Mouse (Mus musculus) CD4-positive, CD25-positive, alpha-beta regulatory T cell, adult 4 months (primary cell): ENCODE results near the gene H13. TPM values are rescaled to one million over a fixed set of nuclear protein-coding genes. Genes with fewer than 3 reads are reported as not detected.

Experiments used
- ATAC-seq: one replicate; pipeline ENCODE4 v1.8.0; 2017
- polyA plus RNA-seq, 2 experiments: library from polyadenylated mRNA; unstranded; fragments of 100-300 nt; shearing (Covaris generic); gene quantifications; one replicate each; pipeline ENCODE4 v1.2.1; 2017

Gene H13
- polyA plus RNA-seq: 10 to 100 TPM; 76.1 to 76.2 TPM

GRCm38 (mm10) chr2:152669256-152669638 lies at the start of gene H13:
H13 (plus strand) TSS chr2:152669461.
- ATAC-seq: peak; percentile 78

DNA sequence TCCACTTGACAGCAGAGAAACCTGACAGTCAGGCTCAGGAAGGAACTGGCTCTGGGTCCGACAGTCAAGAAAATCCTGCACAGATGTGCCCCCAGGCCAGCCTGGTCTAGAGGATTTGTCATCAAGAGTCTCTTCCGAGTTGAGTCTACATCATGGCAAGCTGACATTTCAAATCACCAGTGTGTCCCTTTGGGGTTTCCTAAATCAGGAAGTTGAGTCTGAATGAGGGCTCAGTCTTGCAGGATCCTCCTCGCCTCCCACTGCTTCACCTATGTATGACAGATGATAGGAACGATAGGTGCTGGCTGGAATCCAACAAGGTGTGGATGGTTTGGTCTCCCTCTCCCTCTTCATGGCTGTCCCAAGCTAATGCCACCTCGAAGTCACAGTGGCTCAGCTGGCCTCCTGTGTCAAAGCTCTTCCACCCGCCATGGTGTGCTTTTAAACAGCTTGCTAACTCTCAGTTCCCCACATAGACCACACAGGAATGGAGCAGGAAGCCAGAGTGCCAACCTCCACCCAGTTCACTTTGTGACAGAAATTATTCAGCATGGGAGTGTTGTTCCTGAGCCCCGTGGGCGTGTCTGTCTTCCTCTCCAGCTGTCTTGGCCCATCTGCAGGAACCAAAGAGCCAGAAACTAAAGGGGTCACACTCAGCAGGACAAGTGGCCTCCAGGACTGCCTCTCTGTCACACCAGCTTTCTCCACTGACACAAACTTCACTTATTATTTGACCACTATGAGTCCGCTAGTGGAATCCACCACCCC lies 48.7 kb upstream of the H13 start:
- ATAC-seq: no peak

- ATAC-seq: no peak
Observed at GRCm38 (mm10) chr2:152622151-152622550, 47.1 kb upstream of the H13 start.

- ATAC-seq: no peak
Observed at GRCm38 (mm10) chr2:152622953-152623352, 46.3 kb upstream of the H13 start, which contains the start of gene Defb25. Defb25 (minus strand) TSS chr2:152623053.

GRCm38 (mm10) chr2:152624566-152624965 lies 44.7 kb upstream of the H13 start:
- ATAC-seq: no peak

DNA sequence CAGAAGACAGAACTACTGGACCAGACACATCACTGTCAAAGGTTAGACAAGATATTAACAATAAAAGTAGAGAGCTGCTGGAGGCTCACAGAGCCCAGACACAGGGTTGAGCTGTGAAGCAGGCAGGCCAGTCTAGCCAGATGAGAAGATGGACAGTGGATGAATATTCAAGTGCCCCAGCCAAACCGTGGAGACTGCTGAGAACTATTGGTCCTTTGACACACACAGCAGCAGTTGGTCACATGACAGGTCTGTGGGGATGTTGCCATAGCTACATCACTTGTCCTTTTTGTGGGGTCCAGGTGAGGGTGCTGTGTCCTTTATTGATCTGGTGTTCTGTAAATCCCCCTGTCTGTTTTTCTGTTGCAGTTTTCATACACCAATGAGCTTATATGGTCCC lies 44.0 kb upstream of the H13 start:
- no peak for ATAC-seq

DNA sequence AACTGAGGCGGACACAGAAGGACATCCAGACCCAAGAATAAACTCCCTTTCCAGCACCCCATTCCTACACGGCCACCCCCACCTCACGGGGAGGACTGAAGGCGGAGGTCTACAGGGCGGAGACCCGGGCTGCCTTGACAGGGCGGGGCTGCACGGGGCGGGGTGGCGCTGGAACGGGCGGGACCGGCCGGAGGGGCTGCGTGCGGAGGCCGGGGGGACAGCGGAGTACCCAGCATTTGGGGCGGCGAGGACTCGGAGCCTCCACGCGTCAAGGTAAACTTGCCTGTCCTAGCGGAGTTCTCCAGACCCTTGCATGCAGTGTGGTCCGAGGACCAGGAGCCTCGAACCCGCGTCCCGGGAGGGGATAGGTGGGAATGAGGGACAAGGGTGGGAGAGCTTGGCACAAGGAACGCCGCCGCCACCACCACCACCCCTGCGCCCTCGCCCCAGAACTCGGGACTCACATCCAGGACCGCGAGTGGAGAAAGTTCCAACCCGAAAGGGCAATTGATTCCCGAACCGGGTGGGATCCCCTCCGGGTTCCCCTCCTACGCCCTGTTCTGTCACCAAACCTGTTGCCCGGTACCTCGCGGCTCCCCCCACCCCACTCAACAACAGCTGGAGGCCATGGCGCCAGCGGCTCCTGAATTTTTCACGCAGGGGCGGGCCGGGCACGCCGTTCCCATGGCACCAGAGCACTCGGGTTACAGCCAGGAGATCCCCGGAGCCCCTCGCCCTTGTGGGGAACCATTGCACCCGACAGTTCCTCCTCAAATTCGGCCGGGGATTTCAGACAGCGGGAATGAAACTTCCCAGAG lies 42.3 kb upstream of the H13 start, which contains the start of gene Rem1:
Gene Rem1, plus strand, starts transcription at position 178 of the 818 bp plus-strand sequence.
- no peak for ATAC-seq

DNA sequence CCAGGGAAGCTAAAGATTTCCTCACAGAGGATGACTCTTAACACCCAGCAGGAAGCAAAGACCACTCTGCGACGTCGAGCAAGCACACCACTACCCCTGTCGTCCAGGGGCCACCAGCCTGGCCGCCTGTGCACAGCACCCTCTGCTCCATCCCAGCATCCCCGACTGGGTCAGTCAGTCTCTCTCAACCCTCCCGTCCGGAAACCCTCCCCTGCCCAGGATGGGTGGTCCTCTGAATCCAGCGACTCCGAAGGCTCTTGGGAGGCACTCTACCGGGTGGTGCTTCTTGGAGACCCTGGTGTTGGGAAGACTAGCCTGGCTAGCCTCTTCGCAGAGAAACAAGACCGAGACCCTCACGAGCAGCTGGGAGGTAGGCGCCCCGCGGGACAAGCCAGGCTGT lies 41.2 kb upstream of the H13 start:
- ATAC-seq: no peak

DNA sequence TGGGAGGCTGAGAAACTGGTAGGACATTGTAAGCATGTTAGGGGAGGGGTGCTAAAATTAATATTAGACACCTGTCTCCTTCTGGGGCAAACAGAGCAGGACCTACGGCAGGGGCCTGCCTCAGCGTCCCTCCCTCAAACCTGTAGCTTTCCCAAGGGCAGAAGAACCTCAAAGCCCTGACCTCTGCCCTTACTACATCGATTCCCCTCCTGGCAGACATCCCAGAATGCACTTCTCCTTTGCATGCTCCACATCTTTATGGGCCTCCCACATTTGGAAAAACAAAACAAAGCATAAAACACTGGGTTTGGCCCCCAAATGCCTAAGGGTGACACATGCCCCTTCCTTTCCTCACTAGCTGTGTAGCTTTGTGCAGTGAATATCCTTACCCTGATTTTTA lies 40.0 kb upstream of the H13 start:
- ATAC-seq: no peak

DNA sequence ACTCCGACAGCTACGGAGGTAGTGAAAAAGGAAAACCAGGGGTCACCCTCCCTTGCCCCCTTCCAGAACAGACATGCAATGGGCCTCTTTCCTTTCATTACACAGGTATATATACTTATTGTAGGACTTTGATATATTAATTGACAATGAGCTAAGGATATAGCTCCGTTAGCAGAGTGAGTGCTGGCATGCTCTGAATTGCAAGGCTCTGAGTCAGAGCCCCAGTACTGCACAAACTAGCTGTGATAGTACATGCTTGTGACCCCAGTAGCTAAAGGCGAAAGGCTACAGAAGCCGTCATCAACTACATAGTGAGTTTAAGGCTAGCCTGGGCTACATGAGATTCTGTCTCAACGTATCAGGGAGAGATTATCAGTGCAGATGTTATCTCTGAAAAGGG lies 39.4 kb upstream of the H13 start:
- no peak for ATAC-seq

GRCm38 (mm10) chr2:152633334-152633733 lies 35.9 kb upstream of the H13 start:
- ATAC-seq: no peak

GRCm38 (mm10) chr2:152634311-152634710 lies 35.0 kb upstream of the H13 start:
- ATAC-seq: no peak

GRCm38 (mm10) chr2:152636246-152637005 lies 32.8 kb upstream of the H13 start:
- no peak for ATAC-seq

GRCm38 (mm10) chr2:152637006-152637322 lies 32.3 kb upstream of the H13 start:
- no peak for ATAC-seq

GRCm38 (mm10) chr2:152637381-152637780 lies 31.9 kb upstream of the H13 start:
- no peak for ATAC-seq

- ATAC-seq: no peak
Observed at GRCm38 (mm10) chr2:152638865-152639264, 30.4 kb upstream of the H13 start.

DNA sequence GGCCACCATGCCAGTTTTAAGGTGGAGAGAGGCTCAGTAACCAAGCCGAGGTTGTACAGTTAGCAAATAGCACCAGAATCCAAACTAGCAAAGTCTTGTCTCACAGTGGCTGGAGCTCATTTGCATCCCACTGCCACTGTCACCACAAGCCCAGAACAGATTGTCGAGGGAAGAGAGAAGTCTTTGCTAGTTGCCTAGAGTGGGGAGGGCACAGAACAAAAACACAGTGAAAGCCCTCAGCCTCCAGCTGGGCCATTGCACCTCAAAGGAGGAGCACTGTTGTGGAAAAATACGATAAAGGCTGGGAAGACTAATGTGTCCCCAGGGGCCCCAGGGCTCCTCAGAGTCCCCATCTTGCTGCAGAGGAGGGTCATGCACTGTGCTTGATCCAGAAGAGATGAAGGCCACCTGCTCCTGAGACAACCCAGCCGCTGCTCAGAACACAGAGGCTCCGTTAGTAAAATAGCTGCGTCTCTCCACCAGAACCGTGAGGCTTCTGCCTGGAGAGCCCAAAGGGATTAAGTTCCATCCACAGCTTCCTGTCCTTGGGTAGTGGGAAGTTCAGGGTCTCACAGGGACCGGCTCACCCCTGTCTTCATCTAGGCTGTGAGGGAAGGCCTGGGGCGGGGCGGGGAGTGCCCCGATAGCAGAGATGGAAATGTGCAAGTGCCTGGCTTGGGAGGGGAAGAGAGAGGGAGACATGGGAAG lies 29.7 kb upstream of the H13 start:
- no peak for ATAC-seq

- no peak for ATAC-seq
Observed at GRCm38 (mm10) chr2:152652901-152653620, 16.2 kb upstream of the H13 start.

DNA sequence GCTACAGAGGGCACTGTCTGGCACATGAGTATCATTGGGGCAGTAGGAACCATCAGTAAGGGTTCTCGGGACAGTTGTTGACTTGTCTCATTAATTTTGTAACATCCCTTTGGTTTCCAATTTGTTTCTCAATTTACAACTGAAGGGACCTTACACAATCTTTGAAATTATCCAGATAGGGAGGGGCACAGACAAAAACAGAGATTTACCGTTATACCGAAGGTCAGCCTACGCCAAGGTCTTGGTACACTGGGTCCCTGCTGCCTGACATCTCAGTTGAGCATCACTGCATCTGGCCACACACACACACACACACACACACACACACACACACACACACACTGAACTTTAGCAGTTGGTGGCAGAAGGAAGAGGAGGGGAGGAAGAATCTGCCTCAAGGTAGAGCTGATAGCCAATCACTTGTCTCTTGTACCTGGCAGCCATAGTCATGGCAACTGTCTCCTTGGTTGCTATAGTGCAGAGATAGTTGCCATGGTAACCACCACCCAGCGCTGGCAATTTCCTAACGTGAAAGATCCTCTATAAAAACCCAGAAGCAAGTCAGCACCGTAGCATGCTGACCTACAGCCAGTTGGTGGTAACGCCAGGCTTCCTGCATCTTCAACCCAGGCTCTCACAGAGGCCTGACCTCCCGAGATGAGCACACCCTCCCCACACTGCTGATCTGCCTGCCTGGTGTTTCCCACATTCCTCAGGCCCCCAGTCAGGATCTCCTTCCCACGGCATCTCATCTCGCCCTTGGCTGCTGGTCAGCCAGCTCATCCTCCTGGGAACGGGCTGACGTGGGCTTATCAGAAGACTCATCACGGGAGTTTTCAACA lies 15.2 kb upstream of the H13 start:
- peak; percentile 61 for ATAC-seq

DNA sequence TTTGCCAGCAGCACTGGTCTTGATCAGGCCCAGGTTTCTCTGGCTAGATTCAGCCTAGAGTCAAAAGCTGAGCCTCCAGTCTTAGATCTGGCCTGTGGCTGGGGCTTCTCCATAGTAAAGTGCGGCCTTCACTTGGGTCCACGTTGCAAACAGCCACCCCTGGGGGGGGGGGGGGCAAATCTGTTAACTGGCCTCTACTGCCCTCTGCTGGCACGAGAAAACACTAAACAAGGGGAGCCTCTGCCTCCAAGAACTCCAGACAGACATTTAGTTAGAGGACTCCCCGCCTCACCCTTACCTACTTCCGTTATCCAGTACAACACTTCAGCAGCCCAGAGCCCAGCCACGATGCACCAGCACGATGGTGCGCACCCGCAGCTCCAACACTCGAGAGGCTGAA lies 11.9 kb upstream of the H13 start:
- no peak for ATAC-seq

- ATAC-seq: no peak
Observed at GRCm38 (mm10) chr2:152661163-152661562, 8.1 kb upstream of the H13 start.
